Mouse (Mus musculus) layer of hippocampus, postnatal 10 days (tissue): ENCODE data around the gene Tmem100. TPM values are rescaled to one million over a fixed set of nuclear protein-coding genes. Genes with fewer than 3 reads are reported as not detected.

Experiments used
- DNase-seq, 2 experiments: peaks; one replicate each; pipeline ENCODE4 v3.0.0; 2021; ENCODE audit warnings: low spot score in 2 of 2
- total RNA-seq, 2 experiments: library from RNA; stranded (reverse); gene quantifications; 2 replicates each; pipeline ENCODE4 v1.2.3; 2021

The Tmem100 gene
- total RNA-seq, 2 experiments from 2014 or later, result 28.2 to 30.1 TPM

DNA sequence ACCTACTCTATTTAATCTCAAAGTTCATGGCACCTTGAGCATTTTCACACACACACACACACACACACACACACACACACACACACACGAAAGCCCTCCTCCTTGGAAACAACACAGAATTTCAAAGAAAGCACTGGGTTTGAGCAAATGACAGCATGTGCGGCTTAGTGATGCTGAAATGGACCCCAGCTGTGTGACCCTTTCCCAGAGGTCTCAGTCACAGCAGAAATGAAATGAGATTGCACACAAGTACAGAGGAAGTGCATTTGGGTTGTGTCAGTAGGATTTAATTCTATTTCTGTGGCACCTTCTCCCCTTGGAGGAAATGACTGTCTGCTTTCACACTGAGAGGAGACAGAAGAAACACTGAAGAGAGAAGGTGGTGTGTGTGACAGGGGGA, 26.9 kb downstream of the Tmem100 start:
- no peak for DNase-seq

DNA sequence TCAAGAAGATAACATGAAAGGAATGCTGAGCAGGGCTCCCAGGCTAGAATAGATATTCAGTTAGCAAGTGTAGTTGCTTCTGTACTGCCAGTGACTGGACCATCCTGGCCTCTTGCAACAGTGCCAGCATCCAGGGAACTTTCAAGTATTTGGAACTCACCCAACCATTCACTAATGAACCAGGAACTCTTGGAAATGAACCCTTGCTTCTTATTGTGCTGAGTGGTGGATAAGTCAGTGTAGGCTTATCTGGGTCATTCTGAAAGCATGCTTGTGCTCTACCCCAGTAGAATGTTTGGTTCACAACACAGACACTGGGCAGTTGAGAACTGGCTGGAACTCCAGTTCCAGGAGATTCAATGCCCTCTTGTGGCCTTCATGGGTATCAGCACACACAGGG, 29.1 kb downstream of the Tmem100 start:
- DNase-seq, result no peak

GRCm38 (mm10) chr11:90062657-90063056, 32.5 kb downstream of the Tmem100 start:
- no peak for DNase-seq

DNA sequence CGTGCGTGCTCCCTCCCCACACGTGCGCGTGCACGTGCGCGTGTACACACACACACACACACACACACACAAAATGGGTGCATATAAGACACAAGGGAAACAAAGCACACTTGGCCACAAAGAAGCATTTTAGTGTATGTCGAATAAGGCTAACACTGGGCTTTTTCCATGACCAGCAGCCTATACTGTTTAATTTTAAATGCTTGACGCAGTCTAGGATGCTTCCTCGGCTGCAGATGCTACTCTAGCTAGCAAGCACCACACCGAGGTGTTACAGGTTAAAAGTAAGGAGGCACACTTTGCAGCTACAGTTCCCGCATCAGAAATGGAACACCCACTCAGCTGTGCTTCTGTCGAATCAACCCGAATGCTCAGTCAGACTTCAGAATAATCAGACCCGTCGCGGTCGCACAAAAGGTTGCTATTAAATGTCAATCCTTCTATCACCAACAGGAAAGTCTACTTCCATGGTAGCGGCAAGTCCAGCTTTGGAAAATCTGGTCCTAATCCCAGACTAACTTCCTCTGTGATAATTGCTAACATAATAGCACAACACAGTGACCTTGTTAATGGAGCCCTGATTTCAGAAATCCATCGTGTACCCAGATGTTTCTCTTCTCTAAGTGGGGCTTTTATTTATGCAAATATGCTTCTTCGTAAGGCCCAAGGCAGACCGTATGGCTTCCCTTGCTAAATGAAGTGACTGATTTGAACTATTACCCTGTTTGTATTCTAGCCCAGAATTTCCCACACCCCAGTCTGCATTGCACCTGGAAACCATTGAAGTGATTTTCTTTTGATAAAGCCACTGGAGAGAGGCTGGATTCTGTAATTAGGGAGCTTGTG, 36.5 kb downstream of the Tmem100 start:
- no peak for DNase-seq

GRCm38 (mm10) chr11:90071747-90072146, 41.6 kb downstream of the Tmem100 start:
- DNase-seq, result no peak

- DNase-seq, result no peak
These were observed 43.1 kb downstream of the Tmem100 start for GRCm38 (mm10) chr11:90073201-90073600.

DNA sequence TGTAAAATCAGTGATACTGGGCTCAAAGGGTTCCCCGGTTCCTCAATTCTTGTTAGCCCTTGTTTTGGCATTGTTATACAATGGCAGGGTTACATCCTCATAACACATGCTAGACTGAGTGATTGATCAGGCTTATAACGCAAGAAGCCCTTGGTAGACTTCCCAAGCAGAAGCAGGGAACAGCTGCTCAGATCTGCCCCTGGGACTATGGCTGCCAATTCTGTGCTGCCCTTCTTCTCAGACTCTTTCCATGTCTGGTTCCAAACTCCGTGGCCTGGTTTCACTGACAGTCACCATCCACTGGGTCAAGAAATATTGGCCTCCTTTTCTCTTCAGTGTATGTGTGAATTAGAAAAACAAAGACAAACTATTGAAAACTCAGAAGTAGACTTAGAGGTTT, 46.5 kb downstream of the Tmem100 start:
- no peak for DNase-seq

DNA sequence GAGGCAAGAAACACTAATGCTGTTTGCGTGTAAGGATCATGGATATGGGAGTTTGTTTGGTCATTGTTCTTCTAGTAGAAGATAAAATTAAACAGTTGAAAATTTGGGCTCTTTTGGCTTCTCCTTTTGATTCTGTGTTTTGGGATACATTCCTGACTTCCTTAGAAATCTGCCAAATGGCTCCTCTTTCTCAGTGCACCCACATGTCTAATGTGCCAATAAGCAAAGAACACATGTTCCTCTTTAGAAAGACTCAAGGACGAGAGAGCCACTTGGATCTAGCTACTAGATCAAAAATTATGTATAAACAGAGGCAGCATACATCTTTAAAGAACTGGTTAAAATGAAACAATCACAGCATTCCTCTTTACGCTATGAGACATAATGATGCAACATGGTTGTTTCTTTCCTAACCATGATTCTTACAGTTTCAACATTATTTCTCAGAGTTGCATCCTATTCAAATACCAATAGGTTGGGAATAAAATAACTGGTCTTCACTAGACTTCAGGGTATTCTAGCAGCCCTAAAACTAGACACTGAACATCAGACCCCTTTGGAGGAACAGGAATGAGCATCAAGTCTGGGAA, 50.6 kb downstream of the Tmem100 start:
- no peak for DNase-seq

DNA sequence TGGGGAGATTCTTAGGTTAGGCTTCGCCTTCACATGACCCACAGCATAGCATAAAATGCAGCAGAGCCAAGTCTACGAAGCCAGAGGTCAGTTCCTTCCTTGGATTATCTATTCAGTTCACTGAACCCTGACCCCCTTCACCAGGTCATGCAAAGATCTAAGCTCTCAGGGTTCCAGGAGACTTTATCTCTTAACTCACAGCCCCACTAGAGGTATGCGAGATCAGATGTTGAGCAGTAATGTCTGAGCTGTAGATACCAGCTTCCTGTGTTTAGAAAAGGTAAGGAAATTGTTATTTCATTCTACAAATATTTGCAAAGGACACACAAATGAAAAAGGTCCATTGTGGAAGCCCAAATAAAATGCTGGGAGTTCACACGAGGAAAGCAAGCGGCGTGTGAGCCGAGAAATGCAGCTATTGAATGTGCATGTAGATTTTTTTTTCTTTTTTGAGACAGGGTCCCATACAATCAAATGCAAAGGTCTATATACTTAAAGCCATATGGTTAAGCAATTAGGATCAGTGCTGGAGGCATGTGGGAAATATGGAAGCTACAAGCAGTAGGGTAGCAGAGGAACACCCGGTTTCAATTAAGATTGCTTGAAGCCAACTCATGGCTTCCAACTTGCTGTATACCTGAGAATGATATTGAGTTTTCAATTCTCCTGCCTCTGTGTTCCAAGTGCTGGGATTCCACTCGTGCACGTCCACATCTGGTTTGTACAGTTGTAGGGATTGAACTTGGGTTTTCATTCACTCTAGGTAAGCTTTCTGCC, 51.9 kb downstream of the Tmem100 start:
- DNase-seq, result no peak

DNA sequence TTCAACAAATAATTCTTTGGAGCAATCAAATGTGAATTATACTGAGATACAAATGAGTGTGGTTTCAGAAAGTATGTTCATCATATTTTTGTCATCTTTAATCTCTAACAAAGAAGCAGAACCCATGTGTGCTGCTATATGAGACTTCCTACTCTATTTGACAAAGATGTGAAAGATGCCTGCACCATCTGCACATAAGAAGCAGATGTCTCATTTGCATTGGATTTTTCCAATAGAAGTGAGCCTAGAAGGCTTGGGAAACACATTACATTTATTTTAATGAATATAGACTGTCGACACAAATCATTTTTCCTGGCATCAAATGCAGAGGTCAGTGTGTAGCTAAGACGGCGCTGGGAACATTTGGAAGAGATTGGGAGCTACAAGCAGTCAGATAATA, 52.9 kb downstream of the Tmem100 start:
- no peak for DNase-seq

DNA sequence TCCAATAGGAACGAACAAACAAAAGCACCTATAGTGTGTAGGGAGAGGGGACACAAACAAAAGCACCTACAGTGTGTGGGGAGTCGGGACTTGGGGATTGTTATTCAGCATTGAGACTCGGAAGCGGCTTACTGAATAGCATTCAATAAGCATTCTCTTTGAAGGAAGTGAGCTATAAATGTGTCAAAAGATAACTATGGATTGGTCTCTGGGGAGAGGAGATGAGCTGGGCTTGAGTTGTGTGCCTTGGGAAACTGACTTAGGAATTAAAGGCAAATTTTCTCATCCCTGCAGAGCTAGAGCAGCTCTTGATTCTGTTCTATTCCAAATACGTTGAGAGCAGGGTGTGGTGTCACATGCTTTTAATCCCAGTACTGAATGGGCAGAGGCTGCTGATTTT, 54.0 kb downstream of the Tmem100 start:
- no peak for DNase-seq

Other genes starting within 250 kb of the Tmem100 start
- under 1 TPM; 0.78 to 0.80 TPM for gene Pctp, start 27.5 kb upstream of the Tmem100 start, total RNA-seq
- 10 to 100 TPM in 1 of 2 experiments, 1 to 10 TPM in 1; 7.7 to 10.8 TPM for gene Gm45716, start 157.3 kb downstream of the Tmem100 start, total RNA-seq
- gene Mmd, start 219.1 kb downstream of the Tmem100 start, total RNA-seq, result 100 to 1,000 TPM; 311 to 324 TPM